Mouse (Mus musculus) cortical plate, adult 2 months (tissue): Measurements from ENCODE around the gene Tsga10.

Experiments
- CTCF ChIP-seq: fragments of 200-500 bp; IDR thresholded peaks from 2 replicates; pipeline ENCODE4 v1.5.1; 2011; ENCODE audit warnings: mild to moderate bottlenecking, control low read depth, low read length; ENCODE audit not compliant: insufficient read depth; ENCODE audit errors: extremely low read depth
- POLR2A ChIP-seq: fragments of 200-500 bp; IDR thresholded peaks from 2 replicates; pipeline ENCODE4 v1.6.1; 2011; ENCODE audit warnings: mild to moderate bottlenecking, low read length, control low read depth; ENCODE audit not compliant: insufficient read depth; ENCODE audit errors: extremely low read depth

- TF ChIP-seq CTCF (no peak), POLR2A (no peak)
These were observed 131.4 kb downstream of the Tsga10 start for GRCm38 (mm10) chr1:37734841-37735240.
